Mouse (Mus musculus) E14TG2a.4 (cell line): ENCODE data around the gene Ribc2.

Source experiments
- H3K27me3 ChIP-seq: 2 replicates; pipeline ENCODE4 v1.6.1; 2014; ENCODE audit warnings: low read length, control low read depth; ENCODE audit not compliant: insufficient read depth
- H3K36me3 ChIP-seq: 2 replicates; pipeline ENCODE4 v1.6.1; 2014; ENCODE audit warnings: low read length, control low read depth; ENCODE audit not compliant: insufficient read depth
- H3K4me1 ChIP-seq: replicated peaks from 2 replicates; pipeline ENCODE4 v1.6.1; 2014; ENCODE audit warnings: low read depth, low read length, control low read depth
- H3K4me3 ChIP-seq: replicated peaks from 2 replicates; pipeline ENCODE4 v1.5.1; 2014; ENCODE audit warnings: mild to moderate bottlenecking, low read length
- H3K9me3 ChIP-seq: 2 replicates; pipeline ENCODE4 v1.6.1; 2014; ENCODE audit warnings: low read length, control low read depth
- CTCF ChIP-seq: conservative IDR thresholded peaks from 2 replicates; pipeline ENCODE4 v1.5.1; 2014; ENCODE audit warnings: low read length
- NANOG ChIP-seq: IDR thresholded peaks from 2 replicates; pipeline ENCODE4 v1.6.1; 2014; ENCODE audit warnings: borderline replicate concordance, low read length, mixed read lengths
- POU5F1 ChIP-seq: IDR thresholded peaks from 2 replicates; pipeline ENCODE4 v1.6.1; 2014; ENCODE audit warnings: low read length, borderline replicate concordance

The Ribc2 gene

DNA sequence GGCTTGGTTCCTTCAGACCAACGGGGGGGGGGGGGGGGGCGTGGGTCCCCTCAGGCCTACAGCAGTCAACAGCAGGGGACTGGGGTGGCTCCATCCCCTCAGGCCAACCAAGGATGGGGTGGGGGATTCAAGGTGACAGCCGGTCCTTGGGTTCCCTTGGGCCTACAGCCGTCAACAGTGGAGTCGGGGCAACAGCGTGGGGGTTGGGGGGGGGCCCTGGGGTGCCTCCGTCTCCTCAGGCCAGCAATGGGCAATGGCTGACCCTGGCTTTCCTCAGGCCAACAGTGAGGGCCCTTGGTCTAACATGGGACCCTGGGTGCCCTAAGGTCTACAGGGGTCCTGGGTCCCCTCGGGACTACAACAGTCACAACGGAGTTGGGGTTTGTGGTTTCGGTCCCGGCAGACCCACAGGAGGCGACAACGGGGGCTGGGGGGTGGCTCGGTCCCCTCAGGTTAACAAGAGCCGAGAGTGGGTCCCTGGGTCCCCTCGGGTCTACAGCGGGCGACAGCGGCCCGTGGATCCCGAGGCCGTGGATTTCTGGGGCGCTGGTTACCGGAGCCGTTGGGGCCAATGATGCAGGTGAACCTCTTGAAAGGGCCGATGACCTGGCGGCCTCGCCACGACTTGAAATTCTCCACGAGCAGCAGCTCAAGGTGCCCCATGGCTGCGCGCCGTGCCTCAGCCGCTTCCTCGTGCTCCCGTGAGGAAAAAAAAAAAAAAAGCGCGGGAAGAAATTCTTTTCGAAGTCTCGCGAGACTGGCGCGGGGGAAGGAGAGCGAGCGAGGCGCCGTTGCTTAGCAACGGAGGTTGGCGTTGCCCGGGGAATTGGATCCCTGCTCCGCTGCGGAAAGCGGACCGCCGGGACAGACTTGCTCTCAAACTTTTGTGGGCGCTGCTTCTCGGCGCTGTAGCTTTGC is at the start of gene Ribc2, which contains the start of gene Smc1b:
Gene Ribc2 (plus strand): TSS at position 804 of the 918 bp plus-strand sequence.
Gene Smc1b (minus strand): TSS at position 690 of the 918 bp plus-strand sequence.
- Histone ChIP-seq H3K4me3 (peak within 1 kb of the TSS; percentile 78), H3K4me1 (peaks cover 15% of the 10 kb centered on the region), H3K9me3 (peaks cover 6% of the 10 kb centered on the region), H3K27me3 (peaks cover 33% of the 10 kb centered on the region), H3K36me3 (no peaks in the 10 kb centered on the region)
- no peak for TF ChIP-seq NANOG
- no peak for TF ChIP-seq POU5F1
- TF ChIP-seq CTCF: no peak

DNA sequence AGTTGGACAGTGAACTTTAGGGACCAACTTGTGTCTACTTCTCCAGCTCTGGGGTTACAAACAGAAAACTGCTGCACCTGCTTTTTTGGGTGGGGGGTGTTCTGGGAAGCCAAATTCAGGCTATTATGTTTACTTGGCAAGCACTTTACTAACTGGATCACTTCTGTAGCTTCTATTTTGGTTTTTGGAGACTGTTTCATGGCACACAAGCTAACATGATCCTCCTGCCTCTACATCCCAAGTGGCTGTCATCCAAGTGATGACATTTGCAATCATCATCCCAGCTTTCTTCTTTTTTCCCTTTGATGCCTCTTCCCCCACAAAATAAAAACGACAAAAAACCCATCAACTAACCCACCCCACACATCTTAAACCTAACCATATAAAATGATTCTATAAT is 46.2 kb upstream of the Ribc2 start:
- TF ChIP-seq POU5F1 (no peak), CTCF (no peak), NANOG (no peak)
- H3K27me3 ChIP-seq: no peaks in the 10 kb centered on the region
- H3K9me3 ChIP-seq: no peaks in the 10 kb centered on the region
- no peaks in the 10 kb centered on the region for H3K36me3 ChIP-seq
- 0 out of 2 replicates have a peak overlapping the region, but pooled peaks have one; percentile 32 for H3K4me3 ChIP-seq
- H3K4me1 ChIP-seq: no peaks in the 10 kb centered on the region

DNA sequence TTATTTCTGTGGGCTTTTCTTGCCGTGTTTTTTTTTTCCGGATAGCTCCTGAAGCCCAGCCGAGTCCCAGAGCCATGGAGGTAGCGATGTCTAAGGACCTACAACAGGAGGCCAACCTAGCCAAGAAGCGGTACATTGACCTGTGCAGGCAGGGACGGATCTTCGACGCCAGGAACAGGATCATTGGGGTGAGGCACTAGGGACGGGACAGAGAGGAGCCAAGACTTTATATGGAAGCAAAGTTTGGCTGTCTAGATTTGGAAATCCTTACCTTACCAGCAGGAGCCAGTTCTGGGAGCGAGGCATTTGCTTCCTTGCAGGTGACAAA is 279 bp downstream of the Ribc2 start:
- Histone ChIP-seq H3K27me3 (peaks cover 38% of the 10 kb centered on the region), H3K9me3 (peaks cover 12% of the 10 kb centered on the region), H3K36me3 (no peaks in the 10 kb centered on the region), H3K4me1 (peaks cover 15% of the 10 kb centered on the region), H3K4me3 (peak overlapping the region; percentile 78)
- TF ChIP-seq POU5F1: no peak
- no peak for TF ChIP-seq CTCF
- no peak for TF ChIP-seq NANOG

DNA sequence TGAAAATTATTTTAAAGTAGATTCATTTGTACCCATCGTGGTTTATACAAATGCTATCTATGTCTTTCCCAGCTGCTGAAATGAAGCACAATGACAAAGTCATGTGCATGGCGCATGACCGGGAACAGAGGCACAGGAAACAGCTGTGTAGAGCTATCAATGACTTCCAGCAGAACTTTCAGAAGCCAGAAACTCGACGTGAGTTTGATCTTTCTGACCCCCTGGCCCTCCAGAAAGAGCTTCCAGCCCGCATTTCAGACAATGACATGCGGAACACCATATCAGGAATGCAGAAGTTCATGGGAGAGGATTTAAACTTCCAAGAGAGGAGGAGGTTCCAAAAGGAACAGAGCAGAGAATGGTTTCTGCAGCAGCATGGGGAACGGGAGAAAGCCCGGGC is 3.3 kb downstream of the Ribc2 start:
- Histone ChIP-seq H3K9me3 (peaks cover 12% of the 10 kb centered on the region), H3K4me3 (no peak overlapping the region), H3K27me3 (peaks cover 67% of the 10 kb centered on the region), H3K36me3 (no peaks in the 10 kb centered on the region), H3K4me1 (peaks cover 15% of the 10 kb centered on the region)
- no peak for TF ChIP-seq POU5F1
- no peak for TF ChIP-seq NANOG
- no peak for TF ChIP-seq CTCF

DNA sequence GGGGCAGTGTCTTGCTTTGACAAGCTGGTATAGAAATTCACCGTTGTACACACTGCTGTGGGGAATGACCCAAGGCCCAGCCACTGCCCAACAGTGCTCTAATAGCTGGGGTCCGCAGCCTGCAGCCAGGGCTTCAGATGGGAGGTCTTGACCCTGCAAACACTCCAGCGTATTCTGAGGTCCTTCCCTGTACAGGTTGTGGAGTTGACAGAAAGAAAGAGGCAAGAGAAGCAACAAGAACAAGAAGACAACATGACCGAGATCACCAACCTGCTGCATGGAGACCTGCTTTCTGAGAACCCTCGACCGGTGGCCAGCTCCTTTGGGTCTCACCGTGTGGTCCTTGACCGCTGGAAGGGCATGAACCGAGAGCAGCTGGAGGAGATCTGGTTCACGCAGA is 9.4 kb downstream of the Ribc2 start:
- H3K9me3 ChIP-seq: peaks cover 13% of the 10 kb centered on the region

DNA sequence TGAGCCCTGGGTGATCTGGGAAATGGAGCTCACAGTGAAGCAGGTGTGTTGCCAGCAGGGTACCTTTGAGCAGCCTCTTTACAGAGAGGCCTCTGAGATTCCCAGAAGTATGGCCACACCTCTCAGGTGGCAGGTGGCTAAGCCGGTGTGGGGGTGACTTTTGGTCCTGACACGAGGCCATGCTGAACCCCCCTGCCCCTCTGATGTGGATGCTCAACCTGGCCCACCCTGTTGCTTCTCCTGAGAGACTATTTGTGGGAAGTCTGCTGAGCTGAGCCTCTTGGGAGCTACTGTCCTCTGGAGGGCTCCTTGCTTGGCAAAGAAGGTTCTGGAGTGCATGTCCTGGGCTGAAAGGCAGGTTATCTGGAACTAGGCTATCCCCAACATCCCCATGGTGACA is 10.6 kb downstream of the Ribc2 start:
- Histone ChIP-seq H3K36me3 (no peaks in the 10 kb centered on the region), H3K27me3 (peaks cover 59% of the 10 kb centered on the region), H3K4me3 (no peak overlapping the region), H3K4me1 (peaks cover 25% of the 10 kb centered on the region), H3K9me3 (peaks cover 11% of the 10 kb centered on the region)
- TF ChIP-seq CTCF: no peak
- TF ChIP-seq NANOG: no peak
- no peak for TF ChIP-seq POU5F1

More for the DNA sequence above, 9.4 kb downstream of the Ribc2 start:
- TF ChIP-seq CTCF (no peak), POU5F1 (no peak), NANOG (no peak)
- Histone ChIP-seq H3K36me3 (no peaks in the 10 kb centered on the region), H3K4me3 (no peak overlapping the region), H3K4me1 (peaks cover 21% of the 10 kb centered on the region), H3K27me3 (peaks cover 69% of the 10 kb centered on the region)

DNA sequence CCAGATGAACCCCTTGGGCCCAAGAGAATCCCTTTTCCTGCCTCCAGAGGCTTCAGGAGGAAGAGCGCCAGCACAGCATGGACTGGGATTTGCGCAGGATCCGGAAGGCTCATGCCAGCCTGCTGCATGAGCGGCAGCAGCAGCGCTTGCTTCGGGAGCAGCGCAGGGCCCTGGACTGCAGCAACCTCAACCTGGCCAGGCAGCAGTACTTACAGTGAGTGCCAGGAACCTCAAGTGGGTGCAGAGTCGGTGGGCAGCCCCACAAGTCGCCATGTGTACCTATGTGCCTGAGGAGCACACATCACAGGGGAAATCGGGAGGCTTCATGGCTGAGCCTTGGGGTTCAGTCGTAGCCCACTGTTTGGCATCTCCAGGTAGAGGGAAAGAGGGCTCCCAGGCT is 11.3 kb downstream of the Ribc2 start:
- Histone ChIP-seq H3K4me1 (peaks cover 25% of the 10 kb centered on the region), H3K9me3 (peaks cover 11% of the 10 kb centered on the region), H3K36me3 (no peaks in the 10 kb centered on the region), H3K4me3 (no peak overlapping the region), H3K27me3 (peaks cover 51% of the 10 kb centered on the region)
- TF ChIP-seq NANOG (no peak), POU5F1 (no peak), CTCF (no peak)

DNA sequence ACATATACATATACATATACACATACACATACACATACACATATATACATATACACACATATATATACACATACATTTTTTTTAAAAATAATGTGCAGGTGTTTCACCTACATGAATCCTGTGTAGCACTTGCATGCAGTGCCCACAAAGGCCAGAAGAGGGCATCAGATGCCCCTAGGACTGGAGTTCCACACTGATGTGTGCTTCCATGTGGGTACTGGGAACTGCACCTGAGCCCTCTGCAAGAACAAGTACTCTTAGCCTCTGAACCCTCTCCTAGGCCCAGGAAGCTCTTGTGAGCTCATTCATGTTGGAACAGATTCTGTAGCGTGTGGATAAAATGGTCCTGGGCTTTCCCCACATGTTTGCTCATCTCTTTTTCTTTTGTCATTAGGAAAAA is 11.9 kb downstream of the Ribc2 start:
- peak; percentile 47 for TF ChIP-seq CTCF
- no peak for TF ChIP-seq NANOG
- no peak overlapping the region for H3K4me3 ChIP-seq

More for the DNA sequence above, 11.9 kb downstream of the Ribc2 start:
- peaks cover 11% of the 10 kb centered on the region for H3K9me3 ChIP-seq
- peaks cover 25% of the 10 kb centered on the region for H3K4me1 ChIP-seq
- no peaks in the 10 kb centered on the region for H3K36me3 ChIP-seq
- peaks cover 46% of the 10 kb centered on the region for H3K27me3 ChIP-seq
